Mouse (Mus musculus) Patski (cell line): ENCODE results near the gene Olfr1177-ps. TPM values are rescaled to one million over a fixed set of nuclear protein-coding genes. Genes with fewer than 3 reads are reported as not detected.

Experiments
- ATAC-seq: fragments of 100-300 bp; one replicate; pipeline ENCODE4 v1.8.0; 2021
- CTCF ChIA-PET: fragments of 350-600 bp; sonication (Branson Sonifier 250); formaldehyde crosslinking; loops from one replicate; lab custom pipeline; 2022; ENCODE audit warnings: inconsistent platforms; lab: Charles Lee
- POLR2A ChIA-PET: fragments of 350-600 bp; sonication (Branson Sonifier 250); formaldehyde crosslinking; loops from one replicate; lab custom pipeline; 2022; ENCODE audit warnings: antibody characterized with exemption, inconsistent platforms; lab: Charles Lee
- DNase-seq: peaks from one replicate; pipeline ENCODE4 v3.0.0-alpha.2; 2011; ENCODE audit warnings: low read depth, low spot score
- H3K27me3 ChIP-seq: fragments of 371-371 bp; one replicate; pipeline ENCODE4 v1.5.1; 2021
- CTCF ChIP-seq: fragments of 100-300 bp; IDR thresholded peaks from one replicate; pipeline ENCODE4 v1.5.1; 2021
- in situ Hi-C: fragments of 300-500 bp; cut with MboI; formaldehyde crosslinking; loops from 3 replicates; pipeline ENCODE4 v1.11.1; 2018; ENCODE audit warnings: low pct_unique_long_range_greater_than_20kb, mixed read lengths
- polyA plus RNA-seq: library from polyadenylated mRNA; unstranded; gene quantifications from one replicate; pipeline ENCODE4 v1.2.3, GENCODE M21; 2021

Olfr1177-ps gene
- not detected for polyA plus RNA-seq

- TF ChIP-seq CTCF: no peak
- in situ Hi-C loops: no loop called here
- CTCF ChIA-PET: no interaction called here
Observed at GRCm38 (mm10) chr2:88346392-88346791, at the start of gene Olfr1177-ps. Gene Olfr1177-ps (minus strand): TSS chr2:88346492.

GRCm38 (mm10) chr2:88386762-88387161, 40.5 kb upstream of the Olfr1177-ps start, which contains the start of gene Olfr1178:
Gene Olfr1178 (plus strand): TSS chr2:88387062.
- in situ Hi-C loops: no loop called here
- no peak for TF ChIP-seq CTCF
- ATAC-seq (no peak), DNase-seq (no peak)
- ChIA-PET POLR2A (interaction anchor here (0.5 kb wide), 1 partner anchor 53 kb away, joined by 3 read pairs; no protein-coding TSS in a partner anchor), CTCF (interaction anchor here (1.4 kb wide), 1 partner anchor 19 kb away, joined by 3 read pairs; no protein-coding TSS in a partner anchor)
- H3K27me3 ChIP-seq: no peaks in the 10 kb centered on the region

More at GRCm38 (mm10) chr2:88346392-88346791, at the start of gene Olfr1177-ps:
- DNase-seq (no peak), ATAC-seq (no peak)
- POLR2A ChIA-PET: no interaction called here
- no peaks in the 10 kb centered on the region for H3K27me3 ChIP-seq

DNA sequence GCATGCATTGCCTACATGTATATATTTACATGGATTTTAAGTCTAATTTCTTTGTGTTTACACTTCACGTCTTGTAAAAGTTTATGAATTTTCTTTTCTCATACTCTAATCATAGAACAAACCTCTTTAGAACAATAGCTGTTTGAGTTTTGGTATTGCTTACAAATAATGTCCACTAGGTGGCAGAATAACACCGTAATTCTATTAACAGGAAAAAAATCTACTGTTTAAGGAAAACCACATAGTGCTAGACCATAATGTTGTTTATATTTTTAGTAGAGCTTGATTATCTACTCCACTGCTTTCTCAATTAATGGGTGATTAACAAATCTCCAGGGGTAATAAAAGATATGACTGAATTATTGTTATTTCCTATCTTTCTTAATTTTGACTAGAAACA, 10.0 kb upstream of the Olfr1177-ps start:
- in situ Hi-C loops: loop anchor here (10.0 kb wide), 1 partner anchor 1188 kb away; no protein-coding TSS in a partner anchor
- no peak for TF ChIP-seq CTCF
- DNase-seq: no peak
- ChIA-PET POLR2A (no interaction called here), CTCF (interaction anchor here (1.0 to 2.0 kb wide), 3 partner anchors 15 to 17 kb away, joined by 3 to 5 read pairs (median 3); no protein-coding TSS in a partner anchor)
- no peaks in the 10 kb centered on the region for H3K27me3 ChIP-seq
- no peak for ATAC-seq

- no peaks in the 10 kb centered on the region for H3K27me3 ChIP-seq
- ATAC-seq (no peak), DNase-seq (no peak)
- no peak for TF ChIP-seq CTCF
- ChIA-PET CTCF (no interaction called here), POLR2A (no interaction called here)
- in situ Hi-C loops: no loop called here
Observed at GRCm38 (mm10) chr2:88336421-88336820, 9.9 kb downstream of the Olfr1177-ps start, which contains the start of gene Olfr1176. Gene Olfr1176 (plus strand): TSS chr2:88336721.

- in situ Hi-C loops: no loop called here
- DNase-seq: no peak
- ATAC-seq: no peak
- ChIA-PET POLR2A (no interaction called here), CTCF (no interaction called here)
- no peaks in the 10 kb centered on the region for H3K27me3 ChIP-seq
- TF ChIP-seq CTCF: no peak
Observed at GRCm38 (mm10) chr2:88327115-88327514, 19.2 kb downstream of the Olfr1177-ps start, which contains the start of gene Olfr1175-ps. Gene Olfr1175-ps (minus strand): TSS chr2:88327215.

DNA sequence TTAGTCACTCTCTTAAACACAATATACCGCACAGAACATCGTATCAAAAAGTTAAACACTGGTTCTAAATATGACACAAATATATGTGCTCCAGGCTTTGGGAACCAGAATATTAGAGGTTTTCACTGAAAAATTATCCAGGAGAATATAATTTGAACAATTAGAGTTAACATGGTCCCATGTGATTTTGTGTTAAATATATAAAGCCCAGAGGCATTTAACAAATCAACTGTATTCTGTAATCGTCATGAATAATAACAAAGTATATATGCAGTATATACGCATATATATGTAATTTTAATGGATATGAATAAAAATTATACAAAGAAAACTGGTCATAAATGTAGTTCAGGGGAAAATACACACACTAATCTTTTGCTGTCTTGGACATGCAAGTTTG, 31.3 kb downstream of the Olfr1177-ps start, which contains the start of gene Olfr1174-ps:
TSS of gene Olfr1174-ps (minus strand) at position 101 of the 400 bp plus-strand sequence.
- POLR2A ChIA-PET: no interaction called here
- CTCF ChIA-PET: no interaction called here
- in situ Hi-C loops: no loop called here

More for the DNA sequence above, 31.3 kb downstream of the Olfr1177-ps start, which contains the start of gene Olfr1174-ps:
- no peaks in the 10 kb centered on the region for H3K27me3 ChIP-seq
- DNase-seq: no peak
- TF ChIP-seq CTCF: no peak
- no peak for ATAC-seq

Other genes with a start within 250 kb of the Olfr1177-ps start
- not detected for gene Olfr1166, start 218.2 kb downstream of the Olfr1177-ps start, polyA plus RNA-seq
- not detected for gene Olfr1167, start 191.3 kb downstream of the Olfr1177-ps start, polyA plus RNA-seq
- gene Olfr1168, start 164.6 kb downstream of the Olfr1177-ps start, polyA plus RNA-seq: not detected
- gene Olfr1170, start 118.2 kb downstream of the Olfr1177-ps start, polyA plus RNA-seq: not detected
- 0.03 TPM for gene Olfr1173, start 66.6 kb downstream of the Olfr1177-ps start, polyA plus RNA-seq
- not detected for gene Olfr1174-ps, start 31.4 kb downstream of the Olfr1177-ps start, polyA plus RNA-seq
- not detected for gene Olfr1175-ps, start 19.3 kb downstream of the Olfr1177-ps start, polyA plus RNA-seq
- not detected for gene Olfr1176, start 9.8 kb downstream of the Olfr1177-ps start, polyA plus RNA-seq
- not detected for gene Olfr1178, start 40.6 kb upstream of the Olfr1177-ps start, polyA plus RNA-seq
- not detected for gene Olfr1179, start 60.0 kb upstream of the Olfr1177-ps start, polyA plus RNA-seq
- not detected for gene Olfr1180, start 72.7 kb upstream of the Olfr1177-ps start, polyA plus RNA-seq
- not detected for gene Olfr1181, start 79.7 kb upstream of the Olfr1177-ps start, polyA plus RNA-seq
- gene Gm13757, start 102.6 kb upstream of the Olfr1177-ps start, polyA plus RNA-seq: not detected
- not detected for gene Olfr1183, start 108.4 kb upstream of the Olfr1177-ps start, polyA plus RNA-seq
- gene Olfr1184, start 137.1 kb upstream of the Olfr1177-ps start, polyA plus RNA-seq: not detected
- not detected for gene Olfr1185-ps1, start 146.8 kb upstream of the Olfr1177-ps start, polyA plus RNA-seq
- gene Olfr1186, start 172.1 kb upstream of the Olfr1177-ps start, polyA plus RNA-seq: not detected
- not detected for gene Olfr1188, start 210.4 kb upstream of the Olfr1177-ps start, polyA plus RNA-seq
- not detected for gene Olfr1189, start 240.0 kb upstream of the Olfr1177-ps start, polyA plus RNA-seq